Mouse (Mus musculus) lung, adult 2 months (tissue): Measurements from ENCODE around the gene Agap1. TPM values are rescaled to one million over a fixed set of nuclear protein-coding genes. Genes with fewer than 3 reads are reported as not detected.
A peak's percentile ranks its signal among the peaks of the same experiment; 100 is the strongest.

Experiments used
- DNase-seq: peaks from one replicate; pipeline ENCODE4 v3.0.0; 2022
- H3K4me1 ChIP-seq: fragments of 200-500 bp; 2 replicates; pipeline ENCODE4 v1.6.1; 2011; ENCODE audit warnings: low read length; ENCODE audit not compliant: control insufficient read depth, insufficient read depth
- H3K4me3 ChIP-seq: fragments of 200-500 bp; replicated peaks from 2 replicates; pipeline ENCODE3; 2011; ENCODE audit warnings: low read depth, mild to moderate bottlenecking, control low read depth, low read length; ENCODE audit errors: extremely low read depth
- CTCF ChIP-seq: fragments of 200-500 bp; IDR thresholded peaks from 2 replicates; pipeline ENCODE4 v1.5.1; 2011; ENCODE audit warnings: mild to moderate bottlenecking, low read length, control low read depth; ENCODE audit not compliant: insufficient read depth
- POLR2A ChIP-seq: fragments of 200-500 bp; IDR thresholded peaks from 2 replicates; pipeline ENCODE4 v1.6.1; 2011; ENCODE audit warnings: low read depth, mild to moderate bottlenecking, control low read depth, low read length, borderline replicate concordance; ENCODE audit errors: extremely low read depth
- WGBS: fragments of 180-500 bp; shearing (Covaris S2); methylation state at CpG from one replicate; pipeline ENCODE4 v1.1.7; 2018; 5-methylcytosine and 5-hydroxymethylcytosine counted together
- polyA plus RNA-seq: library from polyadenylated mRNA; depleted of rRNA; stranded (reverse); fragments of >200 nt; gene quantifications from 2 replicates; pipeline ENCODE4 v1.2.3, GENCODE M21; 2012

Gene Agap1
- polyA plus RNA-seq, 1 experiment, result 28.0 TPM

- no peak for TF ChIP-seq CTCF
- no peak for TF ChIP-seq POLR2A
- Histone ChIP-seq H3K4me3 (peak overlapping the region; percentile 95), H3K4me1 (peaks cover 9% of the 10 kb centered on the region; the same call in 1 of the 2 replicates)
- DNase-seq, result no peak
- WGBS, result 26% methylated on average over 5 of the region's 5 CpGs
Measured at GRCm38 (mm10) chr1:89456456-89456855, 1.9 kb downstream of the Agap1 start.

GRCm38 (mm10) chr1:89457126-89458031, 2.8 kb downstream of the Agap1 start:
- 63% methylated on average over 17 of the region's 17 CpGs for WGBS
- H3K4me3 ChIP-seq, result no peak overlapping the region
- no peak for TF ChIP-seq POLR2A
- no peak for TF ChIP-seq CTCF

GRCm38 (mm10) chr1:89461881-89462280, 7.3 kb downstream of the Agap1 start:
- DNase-seq, result no peak
- TF ChIP-seq CTCF (no peak), POLR2A (no peak)
- H3K4me1 ChIP-seq, result peaks cover 10% of the 10 kb centered on the region
- no peak overlapping the region for H3K4me3 ChIP-seq
- WGBS, result 69% methylated on average over 5 of the region's 5 CpGs

More at GRCm38 (mm10) chr1:89457126-89458031, 2.8 kb downstream of the Agap1 start:
- DNase-seq, result no peak
- peaks cover 9% of the 10 kb centered on the region; the same call in 1 of the 2 replicates for H3K4me1 ChIP-seq

GRCm38 (mm10) chr1:89463138-89463537, 8.5 kb downstream of the Agap1 start:
- WGBS, result 9% methylated on average over 8 of the region's 8 CpGs
- H3K4me3 ChIP-seq, result no peak overlapping the region
- TF ChIP-seq POLR2A (0 out of 2 replicates have a peak, but pooled peaks have one; percentile 19), CTCF (no peak)
- peaks cover 16% of the 10 kb centered on the region for H3K4me1 ChIP-seq
- no peak for DNase-seq

- TF ChIP-seq CTCF, result no peak
- no peak for TF ChIP-seq POLR2A
- no peak for DNase-seq
- peaks cover 23% of the 10 kb centered on the region for H3K4me1 ChIP-seq
- WGBS, result 53% methylated on average over 5 of the region's 5 CpGs
- no peak overlapping the region for H3K4me3 ChIP-seq
Measured at GRCm38 (mm10) chr1:89465417-89466002, 10.9 kb downstream of the Agap1 start.

- TF ChIP-seq CTCF (no peak), POLR2A (no peak)
- 23% methylated on average over 6 of the region's 6 CpGs for WGBS
- Histone ChIP-seq H3K4me1 (peaks cover 25% of the 10 kb centered on the region), H3K4me3 (no peak overlapping the region)
- DNase-seq, result peak; percentile 41
Measured at GRCm38 (mm10) chr1:89467321-89468069, 12.9 kb downstream of the Agap1 start.

GRCm38 (mm10) chr1:89468141-89468540, 13.5 kb downstream of the Agap1 start:
- WGBS, result 57% methylated on average over 3 of the region's 3 CpGs

GRCm38 (mm10) chr1:89471430-89471829, 16.8 kb downstream of the Agap1 start:
- TF ChIP-seq CTCF (no peak), POLR2A (no peak)
- peaks cover 28% of the 10 kb centered on the region for H3K4me1 ChIP-seq
- 62% methylated on average over 4 of the region's 4 CpGs for WGBS
- no peak for DNase-seq
- H3K4me3 ChIP-seq, result no peak overlapping the region

More at GRCm38 (mm10) chr1:89468141-89468540, 13.5 kb downstream of the Agap1 start:
- H3K4me1 ChIP-seq, result peaks cover 25% of the 10 kb centered on the region
- H3K4me3 ChIP-seq, result no peak overlapping the region
- no peak for TF ChIP-seq POLR2A
- TF ChIP-seq CTCF, result no peak
- DNase-seq, result no peak

- peaks cover 25% of the 10 kb centered on the region for H3K4me1 ChIP-seq
- WGBS, result 75% methylated on average over 9 of the region's 9 CpGs
- DNase-seq, result no peak
- TF ChIP-seq POLR2A, result no peak
- TF ChIP-seq CTCF, result no peak
- no peak overlapping the region for H3K4me3 ChIP-seq
Measured at GRCm38 (mm10) chr1:89471891-89472290, 17.3 kb downstream of the Agap1 start.

- Histone ChIP-seq H3K4me3 (no peak overlapping the region), H3K4me1 (peaks cover 14% of the 10 kb centered on the region)
- TF ChIP-seq CTCF (no peak), POLR2A (no peak)
- WGBS, result 76% methylated on average over 5 of the region's 5 CpGs
- DNase-seq, result no peak
Measured at GRCm38 (mm10) chr1:89473946-89474345, 19.3 kb downstream of the Agap1 start.
